Mouse (Mus musculus): ENCODE results near the gene Litaf.
"Not testable (repeated sequence)": the region's sequence is repeated elsewhere in the genome, so short reads cannot be mapped to it uniquely, and the experiment has no call there.

The Litaf gene

DNA sequence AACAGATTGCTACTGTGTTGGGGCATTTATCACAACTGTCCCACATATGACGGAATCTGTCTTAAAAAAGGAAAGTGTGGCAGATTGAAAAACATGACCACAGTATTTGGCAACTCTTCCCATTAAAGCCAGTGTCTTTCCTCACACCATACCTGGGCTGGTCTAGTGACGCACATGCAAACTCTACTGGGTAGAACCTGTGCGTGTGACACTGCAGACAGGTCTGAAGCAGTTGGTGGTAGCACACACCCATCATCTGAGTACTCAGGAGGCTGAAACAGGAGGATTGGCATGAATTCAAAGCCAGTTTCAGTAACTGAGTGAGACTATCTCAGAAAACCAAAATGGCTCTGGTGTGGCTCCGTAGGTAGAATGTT is 43.9 kb downstream of the Litaf start:
- no peak for DNase-seq (ENCODE audit: low spot score in 2 of 2)

DNA sequence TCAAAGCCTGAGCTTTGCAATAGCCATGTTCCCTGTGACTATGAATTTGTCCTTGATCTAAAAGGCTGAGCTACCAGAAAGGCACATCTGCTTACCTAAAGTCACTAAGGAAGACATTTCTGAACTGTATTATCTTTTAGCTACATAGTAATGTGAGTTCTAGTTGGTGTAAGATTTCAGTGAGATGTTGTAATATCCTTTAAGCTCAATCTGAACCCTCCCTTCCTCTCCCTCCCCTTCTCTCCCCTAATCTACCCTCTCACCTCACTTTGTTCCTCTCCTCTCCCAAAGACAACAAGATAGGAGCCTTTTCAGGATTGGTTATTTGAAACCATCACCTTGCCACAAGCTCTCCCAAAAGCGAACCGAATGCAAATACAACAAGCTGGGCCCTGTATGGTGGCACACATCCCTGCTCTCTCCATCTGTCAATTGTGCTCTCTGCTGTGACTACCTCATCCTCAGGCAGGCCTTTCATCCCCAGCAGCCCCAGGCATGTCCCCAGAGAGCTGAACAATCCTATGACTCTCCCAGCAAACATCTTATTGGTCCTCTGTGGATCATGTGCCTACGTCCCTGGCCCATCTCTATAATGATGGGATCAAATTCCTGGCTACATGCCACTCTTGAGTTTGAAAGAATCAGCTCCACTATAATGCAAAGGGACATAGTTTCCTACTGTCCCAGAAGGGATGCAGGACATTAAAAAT is 44.4 kb downstream of the Litaf start:
- no peak for DNase-seq (ENCODE audit: low spot score in 2 of 2)

DNA sequence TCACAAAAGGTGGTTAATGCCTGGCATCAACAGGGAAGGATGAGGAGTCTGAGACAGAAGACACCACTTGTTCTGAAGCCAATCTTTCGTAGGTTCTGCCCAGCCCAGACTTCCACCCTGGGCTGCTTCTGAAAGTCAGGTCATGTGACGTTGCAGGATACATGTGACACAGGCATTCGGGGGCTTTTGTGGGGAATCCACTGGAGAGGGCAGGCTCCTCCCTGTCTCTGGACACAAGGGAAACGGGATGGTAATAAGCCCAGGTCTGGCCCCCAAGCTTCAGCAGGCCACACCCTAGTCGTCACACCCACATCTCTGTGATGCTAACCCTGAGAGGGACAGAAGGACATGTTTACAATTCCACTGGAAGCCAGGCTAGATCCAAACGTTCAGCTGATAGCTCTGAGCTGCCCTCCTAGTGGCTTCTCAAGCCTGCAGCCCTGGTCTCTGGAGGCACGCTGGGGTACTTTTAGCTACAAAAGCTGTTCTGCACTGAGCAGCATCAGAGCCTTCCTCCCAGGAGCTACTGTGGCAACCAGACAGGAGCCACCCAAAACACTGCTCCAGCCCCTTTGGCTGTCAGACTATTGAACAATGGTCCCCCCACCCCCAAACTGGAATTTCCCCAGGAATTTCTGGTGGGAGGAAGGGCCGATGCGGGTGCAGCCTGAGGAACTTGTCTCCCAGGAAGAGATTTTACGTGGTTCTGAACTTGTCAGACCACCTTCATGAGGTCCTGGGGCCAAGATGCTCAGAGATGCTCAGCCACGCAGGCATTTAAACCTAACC is 48.0 kb downstream of the Litaf start:
- no peak for DNase-seq (ENCODE audit: low spot score in 2 of 2)

DNA sequence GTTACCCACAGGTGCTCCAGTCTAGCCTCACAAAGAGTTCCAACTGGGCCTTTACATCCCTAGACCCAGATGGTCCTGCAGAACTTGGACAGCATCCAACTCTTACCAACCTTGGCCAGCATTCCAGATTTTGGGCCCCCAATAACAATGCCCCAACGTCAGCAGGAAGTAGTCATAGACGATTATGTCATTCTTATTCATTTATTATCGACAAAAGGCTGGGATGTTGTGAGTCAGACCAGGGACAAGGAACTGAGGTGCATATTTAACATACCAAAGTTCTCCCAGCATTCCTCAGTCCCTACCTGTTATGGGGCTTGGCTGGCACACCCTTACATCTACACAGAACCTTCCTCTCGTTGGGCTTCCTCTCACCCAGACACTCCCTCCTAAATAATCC is 49.6 kb downstream of the Litaf start:
- DNase-seq (ENCODE audit: low spot score in 2 of 2), result no peak

DNA sequence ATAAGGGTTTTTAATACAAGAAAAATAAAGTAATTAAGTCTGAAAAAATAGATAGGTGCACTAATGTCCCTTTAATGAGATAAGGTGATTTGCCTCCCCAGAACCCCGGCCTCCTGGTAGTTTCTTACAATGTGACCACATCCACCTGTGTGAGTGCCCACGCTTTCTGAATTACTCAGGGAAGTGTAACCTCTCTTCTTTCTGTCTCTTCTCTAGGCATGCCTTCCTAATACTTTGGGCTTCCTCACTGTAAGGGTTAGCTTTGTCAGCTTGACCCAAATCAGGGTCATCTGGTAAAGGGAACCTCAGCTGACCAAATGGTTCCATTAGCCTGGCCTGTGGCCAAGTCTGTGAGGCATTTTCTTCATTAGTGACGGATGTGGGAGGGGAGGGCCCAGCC is 51.5 kb downstream of the Litaf start:
- DNase-seq (ENCODE audit: low spot score in 2 of 2), result no peak

DNA sequence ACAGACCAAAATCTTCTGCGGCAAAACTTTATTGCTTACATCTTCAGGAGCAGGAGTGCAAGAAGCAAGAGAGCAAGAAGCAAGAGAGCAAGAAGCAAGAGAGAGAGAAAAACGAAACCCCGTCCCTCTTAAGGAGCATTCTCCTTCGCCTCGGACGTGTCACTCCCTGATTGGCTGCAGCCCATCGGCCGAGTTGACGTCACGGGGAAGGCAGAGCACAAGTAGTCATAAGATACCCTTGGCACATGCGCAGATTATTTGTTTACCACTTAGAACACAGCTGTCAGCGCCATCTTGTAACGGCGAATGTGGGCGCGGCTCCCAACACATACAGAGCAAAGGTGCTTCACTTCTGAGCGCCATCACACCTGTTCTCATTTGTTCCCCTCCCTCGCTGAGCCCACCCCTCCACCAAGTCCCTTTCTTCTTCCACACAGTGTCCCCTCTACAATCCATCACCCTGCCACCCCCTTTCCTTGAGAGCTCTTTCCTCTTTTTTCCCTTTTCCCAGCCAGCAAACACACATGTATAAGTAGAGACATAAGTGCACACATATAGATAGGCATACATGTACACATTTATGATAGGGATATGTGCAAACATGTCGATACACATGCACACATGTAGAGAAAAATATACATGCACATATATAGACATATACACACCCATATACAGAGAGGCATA is 52.4 kb downstream of the Litaf start:
- not testable (repeated sequence) for DNase-seq (ENCODE audit: low spot score in 2 of 2)

DNA sequence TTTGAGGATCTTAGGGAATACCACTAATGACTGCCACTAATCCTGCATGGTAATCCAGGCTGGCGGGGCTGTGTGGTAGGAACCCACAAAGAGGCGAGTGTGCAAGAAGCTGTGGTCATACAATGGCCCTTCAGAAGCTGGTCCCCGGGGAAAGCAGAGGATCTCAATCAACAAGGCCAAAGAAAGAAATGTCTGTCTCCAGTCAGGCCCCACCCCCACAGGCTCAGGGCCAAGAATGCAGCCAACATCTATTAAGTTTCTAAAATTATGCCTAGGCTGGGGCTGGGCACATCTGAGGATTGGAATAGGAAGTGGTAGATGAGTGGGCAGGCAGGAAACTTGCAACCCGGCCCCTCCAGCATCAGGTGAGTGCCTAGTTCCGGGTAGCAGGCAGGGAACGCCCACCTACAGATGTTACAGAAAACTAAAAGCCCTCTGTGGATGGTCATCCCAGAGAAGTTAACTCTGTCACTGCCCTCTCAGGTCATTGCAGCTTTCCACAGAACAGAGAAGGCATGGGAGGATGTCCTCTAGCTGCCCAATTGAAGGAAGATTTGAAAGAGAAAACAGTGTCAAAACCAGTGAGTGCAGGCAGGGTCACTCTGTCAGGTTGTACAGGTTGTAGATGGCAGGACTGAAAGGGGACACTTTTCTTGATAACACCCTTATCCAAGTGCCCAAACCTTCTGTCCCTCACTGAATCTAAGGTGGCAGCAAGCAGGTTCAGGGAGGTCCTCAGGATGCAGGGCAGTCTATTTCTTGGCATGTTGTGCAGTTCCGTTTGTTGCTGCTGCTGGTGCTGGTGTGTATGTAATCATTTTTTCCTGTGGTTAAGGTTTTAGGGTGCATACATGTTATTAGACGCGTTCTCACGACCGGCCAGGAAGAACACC is 53.1 kb downstream of the Litaf start:
- no peak for DNase-seq (ENCODE audit: low spot score in 2 of 2)

DNA sequence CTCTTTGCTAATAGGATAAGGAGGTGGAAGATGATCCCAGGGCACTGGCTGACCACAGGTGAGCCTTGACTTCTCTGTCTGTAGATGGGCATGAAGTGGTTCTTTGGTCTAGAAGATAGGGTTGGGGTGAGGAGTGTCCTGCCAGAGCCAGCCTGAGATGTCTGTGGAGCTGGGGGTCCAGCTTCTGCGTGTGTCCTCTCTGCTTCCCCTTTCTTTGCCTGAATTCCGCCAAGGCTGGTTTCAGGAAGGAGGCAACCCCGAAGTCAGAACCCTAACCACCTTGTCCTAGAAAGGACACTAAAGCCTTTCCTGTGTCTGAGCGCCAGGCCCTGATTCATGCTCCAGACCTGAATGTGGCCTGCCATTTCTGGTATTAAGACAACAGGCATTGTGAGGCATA is 54.0 kb downstream of the Litaf start:
- DNase-seq (ENCODE audit: low spot score in 2 of 2), result no peak

DNA sequence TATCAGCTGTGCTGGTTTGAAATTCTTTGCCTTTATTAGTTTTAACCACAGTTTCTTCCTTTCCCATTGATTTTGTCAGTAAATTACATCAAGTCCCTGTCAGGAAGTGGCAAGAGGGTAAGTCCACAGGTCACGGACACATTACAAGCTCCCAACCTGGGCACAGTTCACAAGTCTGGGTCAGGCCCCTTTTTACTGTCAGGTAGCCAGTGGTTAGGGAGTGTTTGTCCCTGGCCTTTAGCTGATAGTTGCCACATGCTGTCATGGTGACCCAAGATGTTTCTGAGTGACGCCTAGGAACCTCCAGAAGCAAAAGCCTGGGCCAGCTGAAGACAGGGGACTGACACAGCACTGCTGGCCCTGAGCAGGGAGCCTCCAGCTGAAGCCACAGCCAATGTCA is 54.8 kb downstream of the Litaf start:
- no peak for DNase-seq (ENCODE audit: low spot score in 2 of 2)

DNA sequence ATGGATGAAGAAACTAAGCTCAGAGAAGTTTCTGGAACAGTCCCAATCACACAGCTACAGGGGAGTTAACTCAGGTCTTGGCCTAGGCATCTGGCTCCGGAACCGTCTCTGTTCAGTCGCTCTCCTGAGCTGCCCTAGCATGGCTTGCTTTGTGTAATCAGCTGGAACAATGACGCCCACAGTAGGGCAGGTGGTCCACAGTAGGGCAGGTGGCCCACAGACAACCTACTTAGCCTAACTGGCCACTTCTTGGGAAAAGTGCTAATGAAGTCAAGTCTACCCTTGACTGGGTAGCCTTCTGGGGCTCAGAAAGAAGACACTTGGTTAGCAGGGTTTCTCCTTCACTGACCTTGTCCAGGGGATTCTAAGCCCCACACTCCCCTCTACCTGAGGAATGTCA is 55.7 kb downstream of the Litaf start:
- no peak for DNase-seq (ENCODE audit: low spot score in 2 of 2)

DNA sequence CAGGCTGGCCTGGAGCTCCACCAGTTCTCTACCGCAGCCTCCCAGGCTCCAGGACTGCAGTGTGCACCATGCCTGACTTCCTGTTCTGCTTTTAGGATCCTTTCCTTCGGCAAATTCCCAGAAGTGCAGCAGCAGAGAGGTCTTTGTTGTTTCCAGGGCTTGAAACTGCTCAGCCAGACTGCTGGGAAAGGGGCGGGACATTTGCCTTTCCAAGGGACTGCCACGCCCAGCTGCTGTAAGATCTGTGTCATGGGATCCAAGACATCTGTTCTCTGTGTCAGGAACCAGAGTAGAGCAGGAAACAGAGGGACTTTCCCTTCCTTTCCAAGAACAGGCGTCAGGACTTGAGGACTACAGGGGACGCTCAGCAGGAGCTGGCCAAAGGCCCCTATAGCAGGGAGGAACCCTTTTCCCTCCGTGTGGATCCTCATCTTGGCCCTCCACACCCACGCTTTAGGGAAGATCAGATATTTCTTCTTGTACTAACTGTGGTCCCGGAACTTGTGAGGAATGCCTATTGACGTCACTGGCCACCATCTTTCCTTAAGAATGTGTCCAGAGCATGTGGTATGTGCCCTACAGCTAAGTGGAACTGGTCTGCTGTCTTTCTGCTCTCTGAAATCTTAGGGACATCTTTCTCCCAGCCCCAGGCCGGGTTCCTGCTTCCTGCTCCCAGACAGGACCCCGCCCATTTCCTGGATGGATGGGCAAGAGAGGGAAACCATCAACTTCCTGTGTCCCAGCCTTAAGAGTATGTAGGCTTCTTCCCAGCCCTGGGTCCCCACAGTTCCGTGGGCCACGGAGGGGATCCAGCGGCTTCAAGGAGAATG is 57.6 kb downstream of the Litaf start:
- DNase-seq (ENCODE audit: low spot score in 2 of 2), result peak in 1 of 2 experiments; percentile 5

DNA sequence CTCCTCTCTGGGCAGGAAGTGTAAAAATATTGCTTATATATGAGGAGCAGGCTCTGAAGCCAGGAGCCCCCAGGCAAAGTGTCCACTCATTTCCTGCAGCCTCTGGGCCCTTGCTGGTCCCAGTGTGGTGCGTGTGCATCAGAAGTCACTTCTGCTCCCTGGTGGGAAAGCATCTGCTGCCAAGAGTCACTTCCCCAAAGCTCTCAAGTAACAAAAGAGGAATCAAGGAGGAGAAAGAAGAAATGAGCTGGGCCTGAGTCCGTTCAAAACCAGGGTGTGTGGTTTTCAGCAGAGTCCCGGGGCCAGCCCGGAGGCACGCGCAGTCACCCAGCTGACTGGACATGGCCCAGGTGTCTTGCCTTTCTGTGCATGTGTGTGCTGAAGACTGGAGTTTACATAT is 59.9 kb downstream of the Litaf start:
- DNase-seq (ENCODE audit: low spot score in 2 of 2), result no peak

DNA sequence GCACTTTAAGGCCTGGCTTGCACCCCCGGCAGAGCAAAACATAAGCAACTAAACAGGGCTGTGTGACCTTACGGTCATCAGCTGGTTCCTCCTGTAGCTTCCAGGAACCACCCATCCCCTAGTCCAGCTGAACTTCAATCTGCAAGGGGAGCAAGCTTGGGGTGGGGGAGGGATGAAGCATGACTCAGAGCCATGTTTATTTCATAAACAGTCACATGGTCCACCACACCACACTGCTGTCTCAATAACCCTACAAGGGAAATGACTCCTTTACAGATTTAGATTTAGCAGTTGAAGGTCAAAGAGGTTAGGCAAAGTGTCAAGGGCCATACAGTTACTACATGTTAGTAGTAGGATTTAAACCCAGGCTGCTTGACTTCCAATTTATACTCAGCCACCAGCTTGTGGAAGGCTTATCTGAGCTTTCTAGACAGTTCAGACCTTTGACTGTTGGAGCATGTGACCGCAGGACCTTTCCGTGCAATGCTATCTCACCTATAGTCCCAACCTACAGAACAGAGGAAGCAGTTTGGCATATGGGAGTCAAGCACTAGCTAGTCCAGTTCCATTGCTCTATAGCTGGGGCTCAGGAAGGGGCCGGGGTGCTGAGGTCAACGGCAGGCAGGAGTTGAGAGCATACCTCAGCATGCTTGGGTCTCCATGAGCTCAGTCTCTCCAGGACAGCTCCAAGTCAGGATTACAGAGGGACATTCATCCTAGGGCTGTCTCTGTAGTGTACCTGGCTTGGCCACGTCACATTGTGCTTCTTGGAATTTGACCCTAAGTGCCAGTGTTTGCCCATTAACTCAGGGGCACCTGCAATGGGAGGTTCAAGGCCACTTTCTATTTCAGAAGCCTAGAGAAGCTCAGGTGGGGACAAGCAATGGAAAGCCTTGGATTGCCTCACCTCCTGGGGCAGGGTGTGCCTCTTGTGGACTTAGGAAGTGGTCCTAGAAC is 64.0 kb downstream of the Litaf start:
- no peak for DNase-seq (ENCODE audit: low spot score in 2 of 2)

DNA sequence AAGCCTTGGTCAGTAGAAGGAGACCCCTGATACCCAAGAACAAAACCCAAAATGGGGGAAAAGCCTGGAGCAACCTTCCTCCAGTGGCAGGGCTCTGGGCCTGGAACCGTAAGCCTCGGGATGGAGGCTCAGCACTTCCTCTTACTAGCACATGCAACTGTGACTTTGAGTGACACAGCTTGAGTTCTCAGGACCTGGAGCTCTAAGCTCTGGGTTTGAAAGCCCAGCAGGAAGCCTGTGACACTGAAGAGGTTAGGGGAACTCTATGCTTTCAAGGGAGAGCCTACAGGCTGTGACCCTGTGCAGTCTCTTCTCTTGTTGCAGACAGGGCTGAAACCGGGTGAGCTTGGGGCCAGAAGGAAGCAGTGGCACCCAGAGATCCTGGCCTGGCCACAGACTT is 66.1 kb downstream of the Litaf start:
- DNase-seq (ENCODE audit: low spot score in 2 of 2), result no peak

DNA sequence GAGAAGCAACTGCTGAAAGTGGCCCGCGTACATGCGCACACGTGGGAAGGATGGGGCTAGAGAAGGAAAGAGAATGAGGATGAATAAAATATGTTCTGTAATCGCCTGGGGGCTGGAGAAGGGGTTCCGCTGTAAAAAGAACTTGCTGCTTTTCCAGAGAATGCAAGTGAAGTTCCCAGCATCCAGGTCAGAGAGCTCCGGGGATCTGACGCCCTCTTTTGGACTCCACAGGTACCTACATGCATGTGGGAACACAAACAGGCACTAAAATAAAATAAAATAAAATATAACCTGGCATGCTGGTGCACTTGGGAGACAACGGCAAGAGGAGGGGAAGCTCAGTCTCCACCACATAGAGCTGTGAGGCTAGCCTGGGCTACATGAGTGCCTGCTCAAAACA is 67.7 kb downstream of the Litaf start:
- DNase-seq (ENCODE audit: low spot score in 2 of 2), result no peak

DNA sequence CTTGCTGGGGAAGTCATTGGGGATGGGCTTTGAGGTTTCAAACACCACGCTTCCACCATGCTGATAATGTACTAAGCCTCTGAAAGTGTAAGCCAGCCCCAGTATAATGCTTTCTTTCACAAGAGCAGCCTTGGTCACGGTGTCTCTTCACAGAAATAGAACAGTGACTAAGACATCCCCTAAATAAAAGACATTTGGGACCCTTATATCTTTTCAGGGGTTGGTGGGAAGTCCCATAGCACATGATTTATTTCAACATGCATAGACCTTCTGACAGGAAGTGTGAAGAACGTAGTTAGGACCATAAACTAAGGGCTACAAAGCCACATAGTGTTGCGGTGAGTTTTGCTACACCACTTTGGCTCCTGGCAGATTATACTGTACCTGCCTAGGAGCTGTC is 69.4 kb downstream of the Litaf start:
- DNase-seq (ENCODE audit: low spot score in 2 of 2), result no peak

DNA sequence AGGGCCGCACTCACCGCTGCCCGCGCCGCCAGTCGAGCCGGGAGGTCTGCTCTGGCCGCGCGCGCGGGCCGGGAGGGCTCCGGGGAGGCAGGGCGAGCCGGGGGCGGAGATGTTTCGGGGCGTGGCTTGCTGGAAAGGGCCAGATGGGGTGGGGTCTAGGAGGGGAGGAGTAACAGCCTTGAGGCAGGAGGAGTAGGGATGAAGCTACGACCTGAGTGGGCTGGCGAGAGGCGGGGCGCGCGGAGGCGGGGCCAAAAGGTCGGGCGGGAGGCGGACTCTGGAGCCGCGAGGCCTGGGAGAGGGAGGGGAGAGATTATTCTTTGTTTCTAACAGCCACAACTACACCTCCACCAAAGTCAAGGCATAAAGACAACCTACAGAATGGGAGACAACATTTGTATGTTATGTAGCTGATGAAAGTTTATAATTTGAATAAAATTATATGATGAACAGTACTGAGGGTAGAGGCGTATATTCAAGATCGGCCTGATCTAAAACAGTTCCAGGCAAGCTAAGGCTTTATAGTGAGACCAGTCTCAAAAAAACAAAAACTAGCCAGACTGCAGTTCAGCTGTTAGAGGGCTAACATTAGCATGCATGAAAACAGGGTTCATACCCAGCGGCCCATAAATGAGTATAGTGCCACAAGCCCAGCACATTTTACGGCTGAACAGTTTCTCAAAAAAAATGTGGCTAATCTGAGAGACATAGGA is 72.8 kb downstream of the Litaf start:
- DNase-seq (ENCODE audit: low spot score in 2 of 2), result peak; percentile 81 to 86

DNA sequence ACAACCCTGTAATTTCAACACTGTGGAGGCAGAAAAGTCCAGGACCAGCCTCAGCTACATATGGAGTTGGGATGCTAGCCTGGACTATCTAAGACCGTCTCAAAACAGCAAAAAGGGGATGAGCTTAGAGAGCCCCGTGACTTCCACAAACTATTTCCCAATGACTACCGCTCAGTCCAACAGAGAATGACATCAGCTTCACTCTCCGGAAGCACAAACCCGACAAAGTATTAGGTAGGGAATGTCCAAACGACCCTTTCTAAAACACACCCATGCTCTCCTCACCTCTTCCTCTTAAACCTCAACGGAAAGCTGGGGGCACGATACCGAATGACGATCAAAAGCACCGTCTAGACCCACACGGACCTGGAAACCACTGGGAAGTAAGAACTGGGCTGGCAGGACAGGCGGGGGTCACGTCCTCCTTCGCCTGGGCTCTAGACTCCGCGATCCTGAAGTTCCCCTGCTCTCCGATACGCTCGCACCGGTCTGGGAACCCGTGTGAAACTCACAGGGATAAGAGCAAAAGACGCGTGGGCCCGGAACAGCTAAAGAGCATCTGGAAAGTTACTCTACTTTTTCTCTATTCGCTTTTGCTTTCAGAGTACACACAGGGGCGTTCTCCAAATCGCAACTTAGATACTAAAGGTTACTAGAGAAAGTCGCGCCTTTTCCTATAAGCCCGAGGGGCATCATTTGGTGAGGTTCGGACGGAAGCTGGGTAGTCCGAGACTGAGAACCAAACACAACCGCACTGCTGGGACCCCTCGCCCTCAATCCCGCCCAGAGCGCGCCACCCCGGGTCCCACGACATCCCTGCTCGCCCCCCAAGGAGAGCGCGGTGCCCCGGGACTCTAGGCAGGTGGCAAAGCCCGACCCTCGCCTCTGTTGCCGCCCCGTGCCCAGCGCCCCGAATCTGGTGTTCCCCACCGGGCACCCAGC is 73.6 kb downstream of the Litaf start:
- DNase-seq (ENCODE audit: low spot score in 2 of 2), result no peak

Data from spleen, postnatal 14 days (tissue).